Mouse (Mus musculus): ENCODE measurements around the gene Fam219b.

The Fam219b gene

GRCm38 (mm10) chr9:57524439-57524838 is 12.9 kb upstream of the Fam219b start:
- DNase-seq (ENCODE audit: extremely low read depth, low read depth, low spot score), result no peak

- no peak for DNase-seq (ENCODE audit: extremely low read depth, low read depth, low spot score)
These were observed 11.8 kb upstream of the Fam219b start for GRCm38 (mm10) chr9:57525516-57525915.

GRCm38 (mm10) chr9:57526435-57526834 is 10.9 kb upstream of the Fam219b start:
- no peak for DNase-seq (ENCODE audit: extremely low read depth, low read depth, low spot score)

GRCm38 (mm10) chr9:57531946-57532345 is 5.4 kb upstream of the Fam219b start:
- DNase-seq (ENCODE audit: extremely low read depth, low read depth, low spot score), result no peak

GRCm38 (mm10) chr9:57536362-57536761 is 966 bp upstream of the Fam219b start:
- no peak for DNase-seq (ENCODE audit: extremely low read depth, low read depth, low spot score)

GRCm38 (mm10) chr9:57537728-57538181 is 427 bp downstream of the Fam219b start:
- no peak for DNase-seq (ENCODE audit: extremely low read depth, low read depth, low spot score)

- DNase-seq (ENCODE audit: extremely low read depth, low read depth, low spot score), result no peak
These were observed 2.2 kb downstream of the Fam219b start for GRCm38 (mm10) chr9:57539550-57539949.

- DNase-seq (ENCODE audit: extremely low read depth, low read depth, low spot score), result no peak
These were observed 4.0 kb downstream of the Fam219b start for GRCm38 (mm10) chr9:57541312-57541711.

GRCm38 (mm10) chr9:57543951-57544350 is 6.6 kb downstream of the Fam219b start:
- DNase-seq (ENCODE audit: extremely low read depth, low read depth, low spot score), result no peak

GRCm38 (mm10) chr9:57547287-57547686 is 10.0 kb downstream of the Fam219b start:
- DNase-seq (ENCODE audit: extremely low read depth, low read depth, low spot score), result no peak

- no peak for DNase-seq (ENCODE audit: extremely low read depth, low read depth, low spot score)
These were observed 10.5 kb downstream of the Fam219b start for GRCm38 (mm10) chr9:57547869-57548268.

- no peak for DNase-seq (ENCODE audit: extremely low read depth, low read depth, low spot score)
These were observed 11.9 kb downstream of the Fam219b start for GRCm38 (mm10) chr9:57549186-57549585.

- no peak for DNase-seq (ENCODE audit: extremely low read depth, low read depth, low spot score)
These were observed 13.0 kb downstream of the Fam219b start for GRCm38 (mm10) chr9:57550126-57550862.

- no peak for DNase-seq (ENCODE audit: extremely low read depth, low read depth, low spot score)
These were observed 15.0 kb downstream of the Fam219b start, which contains the start of gene Mpi for GRCm38 (mm10) chr9:57552139-57552887. Gene Mpi (minus strand): TSS chr9:57552763.

GRCm38 (mm10) chr9:57553119-57553518 is 15.8 kb downstream of the Fam219b start:
- DNase-seq (ENCODE audit: extremely low read depth, low read depth, low spot score), result no peak

- no peak for DNase-seq (ENCODE audit: extremely low read depth, low read depth, low spot score)
These were observed 17.4 kb downstream of the Fam219b start for GRCm38 (mm10) chr9:57554753-57555152.

GRCm38 (mm10) chr9:57557215-57557614 is 19.9 kb downstream of the Fam219b start:
- DNase-seq (ENCODE audit: extremely low read depth, low read depth, low spot score), result no peak

GRCm38 (mm10) chr9:57558625-57559024 is 21.3 kb downstream of the Fam219b start:
- no peak for DNase-seq (ENCODE audit: extremely low read depth, low read depth, low spot score)

GRCm38 (mm10) chr9:57559568-57559967 is 22.2 kb downstream of the Fam219b start:
- DNase-seq (ENCODE audit: extremely low read depth, low read depth, low spot score), result no peak

GRCm38 (mm10) chr9:57560263-57560662 is 22.9 kb downstream of the Fam219b start:
- no peak for DNase-seq (ENCODE audit: extremely low read depth, low read depth, low spot score)

- DNase-seq (ENCODE audit: extremely low read depth, low read depth, low spot score), result no peak
These were observed 23.8 kb downstream of the Fam219b start, which contains the start of gene Scamp2 for GRCm38 (mm10) chr9:57560861-57561710. Gene Scamp2 (plus strand): TSS chr9:57560943.

Data from fat pad, adult 2 months (tissue).